Mouse (Mus musculus) midbrain, embryonic 12.5 days (tissue): Measurements from ENCODE around the gene Gid4. TPM values are rescaled to one million over a fixed set of nuclear protein-coding genes. Genes with fewer than 3 reads are reported as not detected.

Experiments used
- ATAC-seq: fragments of 200-750 bp; cut with Nextera tagmentation; 2 replicates; pipeline ENCODE4 v1.8.0; 2017; ENCODE audit warnings: low read depth, moderate TSS enrichment, moderate library complexity; ENCODE audit not compliant: low FRiP score
- H3K27ac ChIP-seq: fragments of 300-500 bp; sonication (generic); replicated peaks from 2 replicates; pipeline ENCODE4 v1.5.1; 2016; ENCODE audit warnings: mild to moderate bottlenecking
- H3K27me3 ChIP-seq: fragments of 300-500 bp; sonication (generic); 2 replicates; pipeline ENCODE4 v1.6.1; 2016; ENCODE audit warnings: mild to moderate bottlenecking
- H3K36me3 ChIP-seq: fragments of 300-500 bp; sonication (generic); 2 replicates; pipeline ENCODE4 v1.6.1; 2016
- H3K4me1 ChIP-seq: fragments of 300-500 bp; sonication (generic); 2 replicates; pipeline ENCODE4 v1.6.1; 2016
- H3K4me2 ChIP-seq: fragments of 300-500 bp; sonication (generic); replicated peaks from 2 replicates; pipeline ENCODE4 v1.6.1; 2016; ENCODE audit warnings: mild to moderate bottlenecking, moderate library complexity
- H3K4me3 ChIP-seq: fragments of 300-500 bp; sonication (generic); 2 replicates; pipeline ENCODE4 v1.5.1; 2016; ENCODE audit warnings: mild to moderate bottlenecking
- H3K9ac ChIP-seq: fragments of 300-500 bp; sonication (generic); replicated peaks from 2 replicates; pipeline ENCODE4 v1.6.1; 2016; ENCODE audit warnings: mild to moderate bottlenecking, moderate library complexity
- H3K9me3 ChIP-seq: fragments of 300-500 bp; sonication (generic); 2 replicates; pipeline ENCODE4 v1.6.1; 2016; ENCODE audit warnings: mild to moderate bottlenecking
- WGBS: fragments of 180-500 bp; shearing (Covaris S2); methylation state at CpG from one replicate; pipeline ENCODE4 v1.1.7; 2016; 5-methylcytosine and 5-hydroxymethylcytosine counted together
- polyA plus RNA-seq: library from polyadenylated mRNA; unstranded; fragments of >200 nt; fragmentation: Nextera tagmentation; extraction: Ambion mirVana; gene quantifications from 2 replicates; pipeline ENCODE4 v1.2.1, GENCODE M21; 2016

Gene Gid4
- polyA plus RNA-seq, 1 experiment from 2014 or later = 32.4 TPM

DNA sequence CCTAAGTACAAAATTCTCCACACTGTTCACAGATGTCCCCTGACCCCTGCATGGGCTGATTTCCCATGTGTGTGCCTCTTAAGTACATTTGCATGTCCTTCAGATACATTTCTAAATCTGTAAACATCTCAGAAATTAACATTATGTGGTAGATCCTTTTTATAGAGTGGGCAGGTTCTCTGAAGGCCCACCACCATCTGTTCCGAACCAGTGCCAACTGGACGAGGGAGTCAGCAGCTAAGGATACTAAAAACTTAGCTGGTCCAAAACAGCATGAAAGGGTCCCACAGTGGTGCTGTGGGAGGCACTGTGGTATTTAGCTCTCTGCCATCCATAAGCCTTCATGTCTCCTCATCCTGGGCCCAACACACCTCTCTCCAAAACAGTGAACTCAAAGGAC is 19.8 kb upstream of the Gid4 start:
- H3K4me3 ChIP-seq = no peak overlapping the region
- H3K27me3 ChIP-seq = no peaks in the 10 kb centered on the region
- ATAC-seq = no peak
- H3K4me1 ChIP-seq = no peaks in the 10 kb centered on the region; the same call in 1 of the 2 replicates
- no peak overlapping the region for H3K4me2 ChIP-seq
- H3K9me3 ChIP-seq = no peaks in the 10 kb centered on the region
- H3K27ac ChIP-seq = no peak overlapping the region
- WGBS = 95% methylated on average over 2 of the region's 2 CpGs
- H3K9ac ChIP-seq = no peak overlapping the region
- peaks cover 17% of the 10 kb centered on the region for H3K36me3 ChIP-seq

DNA sequence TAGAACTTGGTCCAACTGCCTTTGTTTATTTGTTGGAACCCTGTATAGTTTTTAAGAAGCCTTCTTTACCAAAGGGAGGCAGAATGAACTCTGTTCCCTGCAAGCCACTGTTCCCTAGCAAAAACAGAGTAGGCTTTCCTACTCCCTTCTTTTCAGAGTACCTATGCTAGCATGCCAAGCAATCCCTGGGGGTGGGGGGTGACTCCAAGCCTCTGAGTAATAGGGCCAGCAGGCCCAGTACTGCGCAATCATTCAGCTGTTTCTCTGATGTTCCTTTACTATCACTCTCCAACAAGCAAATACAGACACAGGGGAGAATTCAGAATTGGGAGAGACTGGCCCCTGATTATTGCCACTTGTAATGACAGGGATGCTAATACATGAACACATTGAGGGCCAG is 10.3 kb upstream of the Gid4 start:
- Histone ChIP-seq H3K36me3 (peaks cover 70% of the 10 kb centered on the region), H3K4me2 (no peak overlapping the region), H3K9ac (no peak overlapping the region), H3K9me3 (no peaks in the 10 kb centered on the region), H3K4me1 (no peaks in the 10 kb centered on the region), H3K27me3 (no peaks in the 10 kb centered on the region), H3K4me3 (no peak overlapping the region), H3K27ac (no peak overlapping the region)
- WGBS = 96% methylated on average over 1 of the region's 1 CpGs
- no peak for ATAC-seq

DNA sequence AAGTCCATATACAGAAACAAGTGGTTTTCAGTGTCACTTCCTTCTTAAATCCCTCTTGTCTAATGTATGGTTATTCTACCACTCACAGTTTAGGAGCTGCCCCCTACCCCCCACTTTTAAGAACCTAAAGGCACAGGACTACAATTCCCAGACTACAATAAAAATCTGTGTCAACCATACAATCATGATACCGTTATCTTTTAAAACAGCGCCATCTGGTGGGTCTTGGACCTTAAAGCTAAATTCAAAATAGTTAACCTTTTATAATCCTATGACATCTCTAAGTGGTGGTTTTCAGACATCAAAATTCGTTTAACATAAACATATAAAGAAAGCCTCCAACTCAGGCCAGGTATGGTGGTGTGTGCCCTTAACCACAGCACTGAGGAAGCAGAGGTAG is 4.8 kb upstream of the Gid4 start:
- Histone ChIP-seq H3K4me2 (no peak overlapping the region), H3K27ac (no peak overlapping the region), H3K36me3 (peaks cover 19% of the 10 kb centered on the region), H3K4me3 (no peak overlapping the region), H3K4me1 (peaks cover 11% of the 10 kb centered on the region), H3K27me3 (no peaks in the 10 kb centered on the region), H3K9me3 (no peaks in the 10 kb centered on the region), H3K9ac (no peak overlapping the region)
- WGBS = 14% methylated on average over 3 of the region's 3 CpGs
- ATAC-seq = no peak

DNA sequence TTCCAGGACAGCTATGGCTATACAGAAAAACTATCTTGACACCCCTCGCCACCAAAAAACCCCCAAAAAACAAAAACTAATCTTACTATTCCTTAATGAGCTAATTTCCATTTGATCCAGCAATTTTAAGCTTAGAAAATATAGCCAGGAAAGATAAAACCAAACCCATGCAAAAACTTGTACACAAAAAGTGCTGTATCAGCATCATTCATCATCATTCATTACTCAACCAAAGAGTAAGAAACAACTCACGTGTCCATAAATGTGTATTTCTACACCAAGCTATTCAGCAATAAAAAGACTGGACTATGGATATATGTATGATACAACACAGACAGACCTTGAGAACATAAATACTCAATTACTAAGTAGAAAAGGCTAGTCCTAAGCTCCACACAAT is 4.0 kb upstream of the Gid4 start:
- peaks cover 12% of the 10 kb centered on the region; the same call in 1 of the 2 replicates for H3K36me3 ChIP-seq
- no peaks in the 10 kb centered on the region for H3K9me3 ChIP-seq
- no peak overlapping the region for H3K27ac ChIP-seq
- H3K27me3 ChIP-seq = no peaks in the 10 kb centered on the region
- WGBS = 91% methylated on average over 2 of the region's 2 CpGs
- no peak overlapping the region for H3K4me3 ChIP-seq
- ATAC-seq = no peak
- H3K4me2 ChIP-seq = no peak overlapping the region
- no peak overlapping the region for H3K9ac ChIP-seq
- peaks cover 14% of the 10 kb centered on the region for H3K4me1 ChIP-seq

DNA sequence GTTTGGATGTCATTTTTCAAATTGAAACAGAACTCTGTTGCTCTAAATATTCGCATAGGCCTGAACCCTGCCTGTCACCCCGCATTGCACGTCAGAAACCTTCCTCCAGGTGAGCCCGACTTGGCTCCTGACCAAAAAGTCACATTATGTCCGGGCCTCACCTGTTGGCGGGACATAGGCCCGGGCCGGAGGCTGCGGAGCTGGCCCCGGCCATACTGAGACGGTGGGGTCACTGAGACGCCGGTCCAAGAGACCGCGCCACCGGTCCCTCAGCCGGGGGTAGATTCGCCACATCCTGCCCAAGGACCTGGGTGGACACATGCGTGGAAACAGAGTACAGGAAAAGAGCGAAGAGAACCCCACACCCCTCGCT is 369 bp upstream of the Gid4 start:
- Histone ChIP-seq H3K4me2 (peak overlapping the region; percentile 95), H3K9ac (peak overlapping the region; percentile 69), H3K27ac (no peak overlapping the region; the same call in 1 of the 2 replicates), H3K36me3 (no peaks in the 10 kb centered on the region), H3K27me3 (no peaks in the 10 kb centered on the region), H3K4me1 (peaks cover 26% of the 10 kb centered on the region), H3K9me3 (no peaks in the 10 kb centered on the region), H3K4me3 (peak overlapping the region; percentile 79)
- under 1% methylated on average over 21 of the region's 21 CpGs for WGBS
- no peak; the same call in 1 of the 2 replicates for ATAC-seq

DNA sequence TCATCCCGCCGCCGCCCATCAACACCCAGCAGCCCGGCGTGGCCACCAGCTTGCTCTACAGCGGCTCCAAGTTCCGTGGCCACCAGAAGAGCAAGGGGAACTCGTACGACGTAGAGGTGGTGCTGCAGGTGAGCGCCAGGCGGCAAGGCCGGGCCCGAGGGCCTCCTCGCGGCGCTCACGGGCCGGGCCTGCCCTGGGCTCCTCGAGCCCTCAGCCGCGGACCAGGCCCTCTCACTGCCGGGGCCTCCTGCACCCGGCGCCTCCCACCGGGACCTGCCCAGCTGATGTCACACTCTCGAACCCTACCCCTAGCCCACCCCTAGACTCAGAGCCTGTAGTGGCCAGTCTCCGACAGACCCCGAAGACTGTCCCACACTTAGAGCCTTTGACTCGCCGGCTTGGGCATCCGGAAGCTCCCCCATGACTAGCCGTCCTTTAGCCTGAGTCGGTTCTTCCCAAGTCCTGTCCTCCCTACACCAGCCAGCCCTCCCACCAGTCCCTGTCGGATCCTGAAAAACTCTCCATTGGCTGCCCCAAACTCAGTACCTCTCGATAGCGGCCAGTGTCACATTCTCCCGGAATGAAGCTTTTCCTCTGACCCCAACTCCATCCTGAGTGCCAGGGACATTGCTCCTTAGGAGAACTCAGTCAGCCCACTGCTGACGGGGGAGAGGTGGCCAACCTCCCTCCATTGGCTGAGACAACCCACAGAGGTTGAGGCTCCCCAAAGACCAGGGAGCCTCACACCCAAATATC is 950 bp downstream of the Gid4 start, which contains the start of gene Atpaf2:
TSS of gene Atpaf2 (minus strand) at position 741 of the 756 bp plus-strand sequence.
- Histone ChIP-seq H3K27ac (peak within 1 kb of the TSS; percentile 84), H3K27me3 (no peaks in the 10 kb centered on the region), H3K36me3 (no peaks in the 10 kb centered on the region), H3K4me1 (peaks cover 26% of the 10 kb centered on the region), H3K4me3 (peak within 1 kb of the TSS; percentile 79), H3K9ac (peak within 1 kb of the TSS; percentile 87), H3K4me2 (peak within 1 kb of the TSS; percentile 95), H3K9me3 (no peaks in the 10 kb centered on the region)
- ATAC-seq = peak; percentile 39
- under 1% methylated on average over 38 of the region's 39 CpGs for WGBS

GRCm38 (mm10) chr11:60418473-60418803 is 1.5 kb downstream of the Gid4 start:
- no peak for ATAC-seq
- 26% methylated on average over 6 of the region's 6 CpGs for WGBS
- peak overlapping the region; percentile 87 for H3K9ac ChIP-seq
- peaks cover 26% of the 10 kb centered on the region for H3K4me1 ChIP-seq
- H3K4me2 ChIP-seq = peak overlapping the region; percentile 95
- H3K36me3 ChIP-seq = no peaks in the 10 kb centered on the region
- H3K27me3 ChIP-seq = no peaks in the 10 kb centered on the region
- H3K4me3 ChIP-seq = peak overlapping the region; percentile 79
- H3K27ac ChIP-seq = no peak overlapping the region
- H3K9me3 ChIP-seq = no peaks in the 10 kb centered on the region

DNA sequence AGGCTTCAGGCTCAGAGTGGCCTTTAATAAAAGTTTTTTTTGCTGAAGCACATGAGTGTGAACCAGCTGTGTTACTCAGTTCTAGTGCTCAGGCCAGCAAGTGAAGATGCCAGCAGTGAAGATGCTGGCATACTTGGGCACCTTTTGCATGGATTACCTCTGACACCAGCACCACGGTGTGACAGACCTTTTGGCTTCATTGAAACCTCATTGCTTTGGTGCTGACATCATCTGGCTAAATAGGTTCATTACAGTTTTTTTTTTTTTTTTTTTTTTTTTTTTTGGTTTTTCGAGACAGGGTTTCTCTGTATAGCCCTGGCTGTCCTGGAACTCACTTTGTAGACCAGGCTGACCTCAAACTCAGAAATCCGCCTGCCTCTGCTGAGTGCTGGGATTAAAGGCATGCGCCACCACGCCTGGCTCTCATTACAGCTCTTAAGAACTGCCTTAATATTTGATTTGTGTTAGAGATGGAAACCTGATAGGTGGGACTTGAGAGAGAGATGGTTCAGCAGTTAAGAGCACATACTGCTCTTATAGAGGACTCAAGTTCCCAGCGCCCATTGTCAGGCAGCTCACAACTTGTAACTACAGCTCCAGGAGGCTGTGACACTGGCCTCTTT is 5.2 kb downstream of the Gid4 start:
- no peaks in the 10 kb centered on the region for H3K27me3 ChIP-seq
- no peak overlapping the region for H3K4me2 ChIP-seq
- H3K9ac ChIP-seq = no peak overlapping the region
- peaks cover 7% of the 10 kb centered on the region; the same call in 1 of the 2 replicates for H3K36me3 ChIP-seq
- H3K4me1 ChIP-seq = peaks cover 15% of the 10 kb centered on the region
- no peak overlapping the region for H3K4me3 ChIP-seq
- H3K9me3 ChIP-seq = no peaks in the 10 kb centered on the region
- 67% methylated on average over 6 of the region's 6 CpGs for WGBS
- H3K27ac ChIP-seq = no peak overlapping the region
- ATAC-seq = no peak

DNA sequence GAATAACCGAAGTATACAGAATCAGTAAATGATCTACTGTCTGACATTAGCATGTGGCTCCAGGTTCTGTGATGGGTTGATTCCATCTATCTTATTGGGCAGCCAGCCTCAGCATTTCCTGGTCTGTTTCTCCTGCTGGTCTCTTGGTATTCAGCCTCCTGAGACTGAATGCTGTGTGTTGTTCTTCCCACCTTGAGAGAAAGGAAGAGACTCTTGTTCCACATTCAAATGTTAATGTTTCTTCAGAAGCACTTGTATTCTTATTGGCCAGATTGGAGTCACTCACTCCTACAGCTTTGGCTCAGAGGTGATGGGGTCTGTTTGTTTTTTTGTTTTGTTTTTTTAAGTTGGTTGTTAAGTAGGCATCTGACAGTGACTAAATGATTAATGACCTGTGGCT is 6.1 kb downstream of the Gid4 start:
- Histone ChIP-seq H3K9ac (no peak overlapping the region), H3K36me3 (peaks cover 16% of the 10 kb centered on the region), H3K4me2 (no peak overlapping the region), H3K27me3 (no peaks in the 10 kb centered on the region), H3K9me3 (no peaks in the 10 kb centered on the region), H3K4me3 (no peak overlapping the region), H3K27ac (no peak overlapping the region), H3K4me1 (peaks cover 11% of the 10 kb centered on the region)
- no peak for ATAC-seq
- WGBS = 50% methylated on average over 1 of the region's 1 CpGs

- no peak overlapping the region for H3K4me3 ChIP-seq
- 87% methylated on average over 1 of the region's 1 CpGs for WGBS
Measured at GRCm38 (mm10) chr11:60426417-60426816, 9.5 kb downstream of the Gid4 start.

GRCm38 (mm10) chr11:60427628-60428027 is 10.7 kb downstream of the Gid4 start:
- H3K9ac ChIP-seq = no peak overlapping the region
- 94% methylated on average over 3 of the region's 3 CpGs for WGBS
- H3K36me3 ChIP-seq = peaks cover 32% of the 10 kb centered on the region

More at GRCm38 (mm10) chr11:60426417-60426816, 9.5 kb downstream of the Gid4 start:
- no peaks in the 10 kb centered on the region for H3K27me3 ChIP-seq
- no peak overlapping the region for H3K27ac ChIP-seq
- peaks cover 25% of the 10 kb centered on the region for H3K36me3 ChIP-seq
- H3K9me3 ChIP-seq = no peaks in the 10 kb centered on the region
- no peaks in the 10 kb centered on the region for H3K4me1 ChIP-seq
- no peak overlapping the region for H3K9ac ChIP-seq
- ATAC-seq = no peak
- H3K4me2 ChIP-seq = no peak overlapping the region

DNA sequence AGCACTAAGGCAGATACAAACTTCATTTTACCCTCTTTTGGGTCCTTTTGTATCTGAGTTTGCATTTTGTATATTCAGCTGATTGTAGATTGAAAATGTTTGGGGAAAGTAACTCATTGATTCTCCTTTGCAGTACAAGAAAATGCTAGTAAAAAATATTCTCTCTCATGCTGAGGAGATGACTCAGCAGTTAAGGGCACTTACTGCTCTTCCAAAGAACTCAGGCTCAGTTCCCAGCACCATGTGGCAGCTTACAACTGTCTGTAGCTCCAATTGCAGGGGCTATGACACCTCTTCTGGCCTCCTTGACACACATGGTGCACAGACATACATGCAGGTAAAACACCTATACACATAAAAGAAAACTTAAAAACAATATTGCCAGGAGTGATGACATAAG is 16.6 kb downstream of the Gid4 start:
- no peak overlapping the region for H3K4me2 ChIP-seq
- H3K9me3 ChIP-seq = no peaks in the 10 kb centered on the region
- H3K27ac ChIP-seq = no peak overlapping the region
- H3K9ac ChIP-seq = no peak overlapping the region
- H3K36me3 ChIP-seq = peaks cover 62% of the 10 kb centered on the region
- H3K27me3 ChIP-seq = no peaks in the 10 kb centered on the region
- no peak overlapping the region for H3K4me3 ChIP-seq
- H3K4me1 ChIP-seq = no peaks in the 10 kb centered on the region
- no peak for ATAC-seq

More at GRCm38 (mm10) chr11:60427628-60428027, 10.7 kb downstream of the Gid4 start:
- Histone ChIP-seq H3K27ac (no peak overlapping the region), H3K9me3 (no peaks in the 10 kb centered on the region), H3K27me3 (no peaks in the 10 kb centered on the region), H3K4me1 (no peaks in the 10 kb centered on the region), H3K4me3 (no peak overlapping the region), H3K4me2 (no peak overlapping the region)
- no peak for ATAC-seq
